Mouse (Mus musculus) cortical plate, adult 2 months (tissue): ENCODE results near the gene Galnt5. TPM values are rescaled to one million over a fixed set of nuclear protein-coding genes. Genes with fewer than 3 reads are reported as not detected.

Experiments
- H3K27ac ChIP-seq: fragments of 200-500 bp; 2 replicates; pipeline ENCODE4 v1.5.1; 2012; ENCODE audit warnings: low read length, control low read depth, inconsistent platforms; ENCODE audit not compliant: insufficient read depth
- H3K4me1 ChIP-seq: fragments of 200-500 bp; 2 replicates; pipeline ENCODE4 v1.6.1; 2011; ENCODE audit warnings: low read length; ENCODE audit not compliant: control insufficient read depth, insufficient read depth
- H3K4me3 ChIP-seq: fragments of 200-500 bp; 2 replicates; pipeline ENCODE4 v1.5.1; 2011; ENCODE audit warnings: mild to moderate bottlenecking, low read length, control low read depth; ENCODE audit not compliant: insufficient read depth
- CTCF ChIP-seq: fragments of 200-500 bp; IDR thresholded peaks from 2 replicates; pipeline ENCODE4 v1.5.1; 2011; ENCODE audit warnings: mild to moderate bottlenecking, control low read depth, low read length; ENCODE audit not compliant: insufficient read depth; ENCODE audit errors: extremely low read depth
- POLR2A ChIP-seq: fragments of 200-500 bp; IDR thresholded peaks from 2 replicates; pipeline ENCODE4 v1.6.1; 2011; ENCODE audit warnings: mild to moderate bottlenecking, low read length, control low read depth; ENCODE audit not compliant: insufficient read depth; ENCODE audit errors: extremely low read depth
- polyA plus RNA-seq: library from polyadenylated mRNA; depleted of rRNA; stranded (reverse); fragments of >200 nt; gene quantifications from 2 replicates; pipeline ENCODE4 v1.2.3, GENCODE M21; 2012; rRNA removed

The Galnt5 gene
- polyA plus RNA-seq, result 0.02 TPM in 1 of 2 replicates, not detected in the other

DNA sequence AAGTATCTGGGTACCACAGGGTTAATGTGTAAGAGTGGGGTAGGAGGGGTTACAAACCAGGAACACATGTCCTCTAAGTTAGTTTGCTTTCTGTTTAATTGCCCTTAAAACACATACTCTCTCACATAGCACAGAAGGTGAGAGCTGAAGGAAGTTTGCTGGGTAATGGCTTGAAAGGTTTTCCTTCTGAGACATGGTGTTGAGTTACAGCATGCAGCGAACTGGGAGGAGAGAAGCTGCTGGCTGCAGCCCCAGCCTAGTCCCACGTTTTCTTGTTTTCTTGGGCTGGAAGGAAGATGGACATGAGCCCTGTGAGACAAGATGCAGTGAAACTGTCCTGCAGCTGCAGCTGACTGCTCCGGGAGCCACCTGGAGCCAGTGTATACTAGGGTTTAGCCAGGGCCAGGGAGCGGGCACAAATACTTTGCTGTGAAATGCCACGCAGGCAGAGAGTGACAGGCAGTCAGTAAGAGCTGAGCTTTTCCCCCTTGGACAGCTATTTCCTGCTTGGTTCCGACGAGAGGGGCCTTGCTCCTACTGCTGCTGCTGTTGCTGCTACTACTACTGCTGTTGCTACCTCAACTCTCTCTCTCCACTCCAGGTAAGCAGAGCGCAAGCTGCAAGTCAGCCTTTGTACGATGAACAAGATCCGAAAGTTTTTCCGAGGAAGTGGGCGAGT lies at the start of gene Galnt5:
Gene Galnt5, plus strand, starts transcription at position 133 of the 679 bp plus-strand sequence.
- TF ChIP-seq POLR2A (no peak), CTCF (no peak)
- H3K27ac ChIP-seq, result no peak within 1 kb of the TSS
- H3K4me1 ChIP-seq, result no peaks in the 10 kb centered on the region
- H3K4me3 ChIP-seq, result no peak within 1 kb of the TSS

- Histone ChIP-seq H3K4me1 (no peaks in the 10 kb centered on the region), H3K4me3 (no peak overlapping the region), H3K27ac (no peak overlapping the region)
- TF ChIP-seq CTCF (no peak), POLR2A (no peak)
These were observed 46.1 kb upstream of the Galnt5 start for GRCm38 (mm10) chr2:57951620-57952019.

DNA sequence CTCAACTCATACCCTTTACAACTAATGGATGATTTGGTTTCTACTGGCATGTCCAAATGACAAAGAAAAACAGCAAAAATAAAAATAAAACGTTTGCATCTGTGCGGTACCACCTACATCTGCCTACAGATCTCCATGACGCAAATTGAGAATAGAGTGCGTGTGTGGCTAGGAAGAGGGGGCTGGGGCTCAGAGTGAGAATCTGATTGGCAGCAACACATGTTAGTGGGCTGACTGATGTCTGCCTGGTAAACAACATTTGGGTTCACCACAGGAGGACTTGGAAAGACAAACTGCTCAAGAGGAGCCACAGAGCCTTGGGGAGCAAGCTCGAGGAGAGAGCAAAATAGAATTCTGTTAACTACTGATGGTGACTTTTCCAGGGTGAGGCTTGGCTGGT lies 36.9 kb upstream of the Galnt5 start:
- no peaks in the 10 kb centered on the region for H3K4me1 ChIP-seq
- TF ChIP-seq CTCF (no peak), POLR2A (no peak)
- no peak overlapping the region for H3K27ac ChIP-seq
- H3K4me3 ChIP-seq, result no peak overlapping the region

DNA sequence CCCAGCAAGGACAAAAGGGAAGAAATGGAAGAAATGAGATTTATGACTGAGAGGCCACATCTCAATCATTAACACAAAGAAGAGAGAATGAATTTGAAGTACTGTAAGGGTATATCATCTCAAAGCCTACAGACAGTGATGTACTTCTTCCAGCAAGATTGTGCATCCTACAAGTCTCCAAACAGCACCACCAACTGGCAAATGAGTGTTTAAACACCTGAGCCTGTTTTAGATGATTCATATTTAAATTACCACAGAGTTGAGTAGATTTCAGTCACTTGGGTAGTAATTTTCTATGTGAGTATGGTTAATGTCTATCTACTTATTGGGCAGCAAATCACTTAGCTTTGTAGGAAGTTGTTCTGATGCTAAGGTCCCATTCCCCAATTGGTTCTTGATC lies 15.4 kb upstream of the Galnt5 start:
- Histone ChIP-seq H3K27ac (no peak overlapping the region), H3K4me3 (no peak overlapping the region), H3K4me1 (no peaks in the 10 kb centered on the region)
- TF ChIP-seq POLR2A (no peak), CTCF (no peak)

- TF ChIP-seq POLR2A, result no peak
- no peak for TF ChIP-seq CTCF
- Histone ChIP-seq H3K4me1 (no peaks in the 10 kb centered on the region), H3K4me3 (no peak overlapping the region), H3K27ac (no peak overlapping the region)
These were observed 6.6 kb upstream of the Galnt5 start for GRCm38 (mm10) chr2:57991084-57991483.

DNA sequence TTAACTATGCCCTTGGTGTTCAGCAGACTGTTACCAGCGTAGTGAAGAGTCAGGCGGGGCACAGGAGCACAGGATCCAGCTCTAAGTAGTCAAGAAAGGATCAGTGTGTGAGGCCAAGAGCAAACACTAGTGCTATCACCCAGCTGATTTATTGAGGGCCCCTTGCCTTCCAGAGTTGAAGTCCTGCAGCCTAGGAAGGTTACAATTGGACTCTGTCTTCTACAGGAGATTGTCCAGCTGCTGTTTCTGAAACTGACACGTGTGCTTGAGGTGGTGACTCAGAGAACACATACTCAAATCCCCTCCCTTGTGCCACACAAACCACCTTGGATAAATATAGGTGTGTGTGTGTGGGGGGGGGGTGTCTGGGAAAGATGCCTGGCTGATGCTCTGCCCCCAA lies 3.8 kb downstream of the Galnt5 start:
- no peaks in the 10 kb centered on the region for H3K4me1 ChIP-seq
- TF ChIP-seq CTCF, result no peak
- no peak for TF ChIP-seq POLR2A
- H3K4me3 ChIP-seq, result no peak overlapping the region
- no peak overlapping the region for H3K27ac ChIP-seq

DNA sequence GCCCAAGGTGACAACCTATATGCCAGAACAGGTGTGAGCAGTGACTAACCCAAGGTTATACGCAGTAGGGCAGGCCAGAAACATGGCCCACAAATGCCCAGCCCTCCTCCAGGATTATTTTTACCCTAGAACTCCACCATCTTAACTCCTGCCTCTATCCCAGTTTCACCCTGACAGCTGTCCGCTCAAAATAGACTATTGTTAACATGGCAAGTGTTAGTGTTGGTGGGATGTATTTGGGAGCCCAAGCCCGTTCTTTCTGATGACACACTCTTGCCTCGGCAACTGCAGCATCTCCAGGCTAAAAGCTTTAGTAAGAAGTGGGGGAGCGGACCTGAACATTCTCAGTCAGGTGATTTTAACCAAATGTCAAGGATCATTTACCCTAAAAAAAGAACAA lies 9.4 kb downstream of the Galnt5 start:
- Histone ChIP-seq H3K4me3 (no peak overlapping the region), H3K27ac (no peak overlapping the region), H3K4me1 (no peaks in the 10 kb centered on the region)
- TF ChIP-seq CTCF, result no peak
- no peak for TF ChIP-seq POLR2A

- no peak for TF ChIP-seq POLR2A
- no peak for TF ChIP-seq CTCF
These were observed 25.9 kb downstream of the Galnt5 start for GRCm38 (mm10) chr2:58023556-58023955.

DNA sequence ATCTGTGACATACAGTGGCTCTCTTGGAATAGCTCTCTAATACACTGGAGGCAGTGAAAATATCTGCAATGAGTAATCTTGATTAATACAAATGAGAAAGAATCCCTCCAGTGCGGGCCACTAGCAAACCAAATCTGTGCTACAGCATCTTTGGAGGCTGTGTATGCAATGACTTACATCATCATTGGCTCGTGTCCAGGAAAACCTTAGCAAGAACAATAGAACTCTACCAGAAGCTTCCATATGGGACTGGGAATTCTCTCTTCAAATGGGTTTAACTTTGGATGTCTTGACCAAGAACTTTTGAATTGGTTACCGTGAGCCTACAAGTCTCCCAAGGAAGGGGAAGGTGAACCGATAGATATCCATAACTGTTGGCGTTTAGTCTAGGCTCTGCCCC lies 29.1 kb downstream of the Galnt5 start:
- TF ChIP-seq CTCF (no peak), POLR2A (no peak)
- H3K27ac ChIP-seq, result no peak overlapping the region
- H3K4me1 ChIP-seq, result no peaks in the 10 kb centered on the region; the same call in 1 of the 2 replicates
- no peak overlapping the region for H3K4me3 ChIP-seq

More at GRCm38 (mm10) chr2:58023556-58023955, 25.9 kb downstream of the Galnt5 start:
- no peaks in the 10 kb centered on the region; the same call in 1 of the 2 replicates for H3K4me1 ChIP-seq
- no peak overlapping the region for H3K4me3 ChIP-seq
- no peak overlapping the region for H3K27ac ChIP-seq

GRCm38 (mm10) chr2:58029404-58029803 lies 31.7 kb downstream of the Galnt5 start:
- Histone ChIP-seq H3K4me3 (no peak overlapping the region), H3K27ac (no peak overlapping the region), H3K4me1 (no peaks in the 10 kb centered on the region)
- no peak for TF ChIP-seq POLR2A
- TF ChIP-seq CTCF, result peak; percentile 33; the same call in 1 of the 2 replicates

- Histone ChIP-seq H3K27ac (no peak overlapping the region), H3K4me1 (no peaks in the 10 kb centered on the region), H3K4me3 (no peak overlapping the region)
- TF ChIP-seq POLR2A, result no peak
These were observed 33.7 kb downstream of the Galnt5 start for GRCm38 (mm10) chr2:58031431-58031830.
